Mouse (Mus musculus) spleen, postnatal 10 days (tissue): ENCODE data around the gene Zfp146.
A peak's percentile ranks its signal among the peaks of the same experiment; 100 is the strongest.
"Not testable (repeated sequence)": the region's sequence is repeated elsewhere in the genome, so short reads cannot be mapped to it uniquely, and the experiment has no call there.

Experiments used
- DNase-seq, 2 experiments: peaks; one replicate each; pipeline ENCODE4 v3.0.0; 2021 to 2022; ENCODE audit warnings: low spot score in 2 of 2

Gene Zfp146

DNA sequence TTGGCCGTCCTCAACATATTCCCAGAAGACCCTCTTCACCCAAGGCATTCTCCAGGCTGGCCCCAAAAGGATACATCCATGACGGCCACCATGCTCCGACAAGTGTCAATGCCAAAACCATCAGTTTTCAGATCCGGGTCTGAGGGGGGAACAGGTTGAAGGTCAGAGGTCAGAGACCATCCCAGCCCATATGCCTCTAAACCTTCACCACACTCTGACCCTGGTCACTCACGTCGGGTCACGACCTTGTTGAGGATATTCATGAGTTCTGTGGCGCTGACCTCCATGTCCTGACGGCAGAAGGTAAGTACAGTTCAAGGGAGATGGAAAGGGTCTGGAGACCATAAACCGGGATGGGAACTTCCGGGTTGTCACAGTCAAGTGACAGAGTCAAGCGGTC is 22.5 kb upstream of the Zfp146 start:
- DNase-seq: no peak

DNA sequence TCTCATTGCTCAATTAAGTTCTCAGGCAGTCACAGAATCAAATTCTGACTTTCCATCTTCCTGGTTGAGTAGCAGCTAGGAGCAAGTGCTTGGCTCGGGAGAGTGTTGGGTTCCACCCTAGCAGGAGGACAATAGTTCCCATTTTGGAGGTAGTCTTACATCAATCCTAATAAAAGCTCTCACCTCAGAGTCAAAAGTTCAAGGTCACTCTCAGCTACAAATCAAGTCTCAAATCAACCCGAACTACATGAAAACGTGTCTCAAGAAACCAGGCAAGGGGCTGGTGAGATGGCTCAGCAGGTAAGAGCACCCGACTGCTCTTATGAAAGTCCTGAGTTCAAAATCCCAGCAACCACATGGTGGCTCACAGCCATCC is 19.6 kb upstream of the Zfp146 start:
- DNase-seq: no peak

DNA sequence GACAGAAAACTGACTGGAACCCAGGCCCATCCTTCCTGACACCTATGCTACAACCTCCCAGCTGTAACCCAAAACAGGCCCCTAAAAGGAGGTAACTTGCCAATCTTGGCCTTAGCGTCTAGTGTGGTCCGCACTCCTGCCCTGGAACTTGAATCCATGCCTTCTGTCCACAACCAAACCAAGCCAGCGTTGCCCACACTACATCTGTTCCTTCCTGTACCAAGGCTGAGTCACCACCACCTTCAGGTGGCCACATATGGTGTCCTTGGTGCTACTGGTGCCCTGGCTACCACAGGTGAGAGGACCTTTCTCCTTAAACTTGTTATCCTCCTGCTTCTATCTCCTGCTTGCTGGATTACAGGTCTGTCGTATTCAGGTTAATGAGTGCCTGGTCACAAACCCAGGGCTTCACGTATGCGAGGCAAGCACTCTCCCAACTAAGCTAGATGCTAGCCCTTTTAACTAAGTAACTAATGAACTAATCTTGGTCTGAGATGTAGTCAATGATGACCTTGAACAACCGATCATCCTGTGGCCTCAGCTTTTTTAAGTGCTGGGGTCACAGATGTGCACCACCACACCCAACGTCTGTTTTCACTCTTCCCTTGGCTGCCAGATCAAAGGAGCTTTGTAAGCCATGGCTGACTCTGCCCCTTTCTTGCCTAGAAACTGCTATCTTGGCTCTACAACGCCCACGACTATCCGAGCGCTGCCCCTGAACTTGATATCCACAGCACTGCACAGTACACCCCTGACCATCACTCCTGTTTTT is 19.0 kb upstream of the Zfp146 start:
- no peak for DNase-seq

DNA sequence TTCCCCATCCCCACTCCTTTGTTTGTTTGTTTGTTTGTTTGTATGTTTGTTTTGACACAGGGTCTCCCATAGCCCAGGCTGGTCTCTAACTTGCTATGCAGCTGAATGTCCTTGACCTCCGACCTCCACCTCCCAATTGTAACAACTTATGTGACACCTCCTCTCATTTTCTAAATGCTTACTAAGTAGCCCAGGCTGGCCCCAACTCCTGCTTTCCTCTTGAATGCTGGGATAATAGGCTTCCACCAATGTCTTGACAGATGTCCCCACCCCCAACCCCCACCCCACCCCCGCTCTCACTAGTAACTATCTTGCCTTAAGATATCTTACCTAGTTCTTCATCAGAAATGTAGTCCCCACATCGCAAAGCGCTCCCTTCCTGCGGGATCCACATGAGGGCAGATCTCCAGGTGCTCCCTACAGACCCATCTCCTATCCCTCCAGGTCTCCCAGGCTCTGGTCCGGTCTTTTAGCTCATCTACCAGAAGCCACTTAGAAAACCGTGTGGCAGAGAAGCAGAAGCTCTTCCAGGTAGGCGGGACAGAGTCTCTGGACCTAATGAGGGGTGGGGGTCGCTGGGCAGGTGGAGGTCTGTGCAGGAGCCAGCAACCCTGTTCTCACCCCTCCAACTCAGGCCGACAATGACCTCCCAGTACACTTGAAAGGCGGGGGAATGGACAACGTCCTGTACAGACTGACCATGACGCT is 15.2 kb upstream of the Zfp146 start:
- no peak for DNase-seq

DNA sequence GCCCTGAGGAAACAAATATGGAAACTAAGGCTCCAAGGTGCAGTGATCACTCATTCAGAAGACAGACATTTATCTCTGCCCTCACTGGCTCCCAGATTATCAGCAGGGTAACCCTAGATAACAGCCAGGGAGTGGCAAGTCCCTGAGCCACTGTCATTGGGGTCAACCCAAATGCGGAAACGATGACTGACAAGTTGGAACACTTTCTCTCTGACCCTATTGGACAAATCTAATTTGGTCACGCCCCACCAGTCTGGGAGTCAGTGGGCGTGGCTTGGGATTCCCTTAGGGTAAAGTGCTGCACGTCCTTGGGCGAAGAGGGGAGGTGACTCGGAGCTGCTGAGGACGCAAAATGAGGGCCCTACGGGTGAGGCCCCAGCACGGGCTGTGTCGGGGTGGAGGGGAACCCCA is 14.3 kb upstream of the Zfp146 start, which contains the start of gene Cox7a1:
Gene Cox7a1 (plus strand): TSS at position 266 of the 411 bp plus-strand sequence.
- DNase-seq: peak; percentile 78 to 87

DNA sequence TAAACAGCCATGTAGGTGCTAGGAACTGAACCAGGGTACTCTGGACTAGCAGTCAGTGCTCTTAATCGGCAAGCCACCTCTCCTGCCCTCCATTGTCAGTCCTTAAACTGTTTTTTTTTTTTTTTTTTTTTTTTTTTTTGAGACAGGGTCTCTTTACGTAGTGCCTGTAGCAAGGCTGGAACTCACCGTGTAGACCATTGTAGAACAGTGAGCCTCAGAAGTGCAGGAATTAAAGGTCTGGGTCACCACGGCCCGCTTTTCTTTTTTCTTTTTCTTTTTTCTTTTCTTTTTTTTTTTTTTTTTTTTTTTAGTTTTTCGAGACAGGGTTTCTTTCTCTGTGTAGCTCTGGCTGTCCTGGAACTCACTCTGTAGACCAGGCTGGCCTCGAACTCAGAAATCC is 13.6 kb upstream of the Zfp146 start:
- not testable (repeated sequence) for DNase-seq

DNA sequence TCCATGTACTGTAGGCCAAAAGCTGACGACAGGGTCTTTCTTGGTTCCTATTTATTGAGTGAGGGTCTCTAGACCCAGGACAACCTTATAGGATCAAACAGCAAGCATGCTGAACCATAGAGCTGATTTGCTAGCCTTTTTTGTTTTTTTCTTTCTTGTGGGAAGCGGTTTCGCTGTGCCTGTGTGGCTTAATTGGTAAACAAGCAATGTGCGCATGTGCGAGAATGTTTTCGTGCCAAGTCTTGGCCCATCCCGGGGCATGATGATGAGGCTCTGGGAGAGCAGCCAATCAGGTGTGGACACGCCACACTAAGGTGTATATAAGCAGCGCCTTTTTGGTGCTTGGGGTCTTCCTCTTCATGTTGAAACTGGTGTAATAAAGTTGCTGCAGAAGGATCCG is 12.4 kb upstream of the Zfp146 start:
- DNase-seq: not testable (repeated sequence)

DNA sequence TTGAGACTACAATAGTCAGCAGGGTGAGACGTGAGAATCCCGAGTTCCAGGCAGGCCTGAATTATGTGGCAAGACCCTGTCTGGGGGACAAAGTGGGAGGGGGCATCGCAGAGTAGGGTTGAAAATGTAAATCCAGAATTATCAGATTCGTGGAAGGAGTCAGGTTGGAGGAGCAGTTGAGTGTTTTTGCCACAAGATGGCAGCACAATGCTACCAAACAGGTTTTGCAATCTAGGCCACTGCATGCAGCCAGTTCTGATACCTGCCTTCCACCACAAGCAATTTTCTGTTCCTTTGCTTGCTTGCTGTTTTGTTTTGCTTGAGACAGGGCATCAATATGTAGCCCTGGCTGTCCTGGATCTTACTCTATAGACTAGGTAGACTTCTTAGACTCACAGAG is 11.8 kb upstream of the Zfp146 start:
- peak; percentile 63 to 82 for DNase-seq

DNA sequence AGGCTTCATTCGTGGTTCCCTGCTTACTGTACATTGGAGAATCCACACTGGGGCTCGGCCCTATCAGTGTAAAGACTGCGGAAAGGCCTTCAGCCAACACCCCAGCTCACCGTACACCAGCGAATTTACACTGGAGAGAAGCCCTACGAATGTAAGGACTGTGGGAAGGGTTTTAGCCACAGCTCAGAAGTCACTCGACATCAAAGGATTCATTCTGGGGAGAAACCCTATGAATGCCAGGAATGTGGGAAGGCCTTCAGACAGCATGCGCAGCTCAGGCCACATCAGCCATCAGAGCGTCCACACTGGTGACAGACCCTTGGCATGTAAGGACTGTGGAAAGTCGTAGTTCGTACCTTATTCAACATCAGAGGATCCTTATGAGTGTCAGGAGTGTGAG is 8.7 kb upstream of the Zfp146 start:
- no peak for DNase-seq

DNA sequence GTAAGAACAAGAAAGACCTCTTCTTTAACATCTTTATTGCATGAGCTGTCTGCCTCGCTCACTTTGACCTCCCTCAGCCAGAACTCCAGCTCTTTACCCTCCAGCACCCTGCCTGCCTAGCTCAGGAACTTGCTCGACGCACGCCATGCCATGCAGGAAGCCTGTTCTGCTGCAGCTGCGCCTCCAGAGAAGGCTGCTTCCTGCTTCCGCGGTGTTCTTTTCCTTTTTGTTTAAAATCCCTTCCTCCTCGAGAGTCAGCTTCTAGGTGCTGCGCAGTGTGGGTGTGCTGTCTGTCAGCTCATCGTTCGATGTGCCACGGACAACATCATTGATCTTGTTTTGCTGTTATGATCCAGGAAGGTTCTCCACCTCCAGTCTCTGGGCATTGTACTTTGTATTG is 6.9 kb upstream of the Zfp146 start:
- no peak for DNase-seq

DNA sequence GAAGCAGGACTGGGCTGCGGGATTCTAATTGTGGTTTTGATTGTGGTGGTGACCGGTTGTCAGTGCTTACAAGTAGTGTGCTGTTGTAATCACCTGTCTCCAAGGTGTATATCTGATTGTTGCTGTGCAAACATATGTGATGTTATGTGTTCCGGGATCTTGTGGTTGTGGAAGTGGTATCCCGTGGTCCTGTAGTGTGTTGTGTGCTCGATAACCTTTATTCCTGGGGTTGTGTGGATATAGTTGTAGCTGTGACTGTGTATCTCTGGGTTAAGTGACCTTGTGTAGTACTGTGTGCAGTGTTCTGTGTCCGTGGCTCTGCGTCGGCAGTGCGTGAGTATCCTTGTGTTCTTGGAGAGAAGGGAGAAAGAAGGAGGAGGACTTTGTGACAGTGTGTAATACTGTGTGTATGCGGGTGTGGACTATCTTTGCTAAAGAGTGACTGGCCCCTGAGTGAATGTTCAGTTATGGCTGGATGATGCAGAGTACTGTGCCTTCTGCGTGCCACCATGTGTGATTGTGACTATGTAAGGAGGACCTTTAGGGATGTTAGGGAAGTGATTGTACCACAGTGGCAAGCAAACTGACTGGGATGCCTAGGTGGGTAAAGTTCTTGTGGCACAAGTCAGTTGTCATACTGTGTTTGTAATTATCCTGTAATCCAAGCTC is 867 bp upstream of the Zfp146 start:
- no peak for DNase-seq

DNA sequence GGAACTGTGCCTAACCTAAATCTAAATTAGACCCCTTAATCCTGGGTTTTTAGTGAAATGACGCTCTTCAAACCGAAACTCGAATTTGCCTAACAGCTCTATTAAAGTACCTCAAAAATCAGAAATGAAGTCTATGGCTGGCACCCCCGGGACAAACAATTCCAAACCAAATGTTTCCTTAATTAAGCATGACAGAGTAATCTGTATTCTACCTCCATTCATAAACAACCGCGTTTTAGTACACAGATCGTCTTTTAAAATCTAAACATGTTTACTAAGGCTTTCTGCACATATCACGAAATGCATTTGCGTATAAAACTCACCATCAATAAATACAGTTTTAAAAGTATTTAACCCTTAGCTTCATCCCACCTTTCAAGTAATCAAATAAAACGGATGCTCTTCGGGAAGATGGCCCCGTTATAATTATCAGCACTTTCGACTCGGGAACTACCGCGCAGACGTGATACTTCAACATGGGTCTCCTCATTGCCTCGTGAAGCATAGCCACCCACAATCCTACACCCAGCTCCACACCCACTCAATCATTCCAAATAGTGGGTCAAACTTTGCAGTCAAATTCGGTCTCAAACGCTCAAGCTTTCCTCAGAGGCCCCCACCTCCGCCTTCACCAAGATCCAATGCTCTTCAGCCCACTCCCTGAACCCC is 502 bp downstream of the Zfp146 start:
- DNase-seq: no peak

DNA sequence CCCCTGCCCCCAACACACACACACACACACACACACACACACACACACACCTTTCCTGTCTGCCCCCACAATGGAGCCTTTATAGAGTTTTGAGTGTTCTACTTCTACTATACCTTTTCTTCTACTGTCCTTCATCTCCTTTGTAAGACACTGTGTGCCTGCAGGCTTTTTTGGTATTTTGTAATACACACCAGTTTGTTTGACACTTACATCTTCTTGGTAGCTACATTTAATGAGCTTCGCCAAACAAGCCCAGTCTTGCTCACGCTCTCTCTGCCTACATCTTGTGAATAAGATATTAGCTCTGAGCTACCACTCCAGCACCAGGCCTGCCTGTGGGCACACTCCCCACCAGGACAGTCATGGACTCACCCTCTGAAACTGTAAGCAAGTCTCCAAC is 4.8 kb downstream of the Zfp146 start:
- DNase-seq: no peak

DNA sequence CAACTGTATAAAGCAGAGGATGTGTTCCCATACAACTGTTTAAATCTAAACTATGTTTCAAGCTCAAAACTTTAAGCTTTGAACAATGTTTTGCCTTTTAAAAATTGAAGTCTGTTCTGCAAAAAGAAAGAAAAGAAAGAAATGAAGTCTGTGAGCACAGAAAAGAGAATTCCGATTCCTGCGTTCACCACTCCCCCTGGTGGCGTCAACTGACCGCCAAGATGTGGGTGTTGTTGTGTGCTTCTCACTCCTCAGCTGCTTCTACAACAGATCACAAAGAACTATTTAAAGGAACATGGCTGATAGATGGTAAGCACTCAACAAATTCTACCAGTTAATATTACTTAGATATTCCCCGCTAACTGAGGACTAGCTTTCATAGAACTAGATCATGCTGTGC is 6.4 kb downstream of the Zfp146 start:
- no peak for DNase-seq

DNA sequence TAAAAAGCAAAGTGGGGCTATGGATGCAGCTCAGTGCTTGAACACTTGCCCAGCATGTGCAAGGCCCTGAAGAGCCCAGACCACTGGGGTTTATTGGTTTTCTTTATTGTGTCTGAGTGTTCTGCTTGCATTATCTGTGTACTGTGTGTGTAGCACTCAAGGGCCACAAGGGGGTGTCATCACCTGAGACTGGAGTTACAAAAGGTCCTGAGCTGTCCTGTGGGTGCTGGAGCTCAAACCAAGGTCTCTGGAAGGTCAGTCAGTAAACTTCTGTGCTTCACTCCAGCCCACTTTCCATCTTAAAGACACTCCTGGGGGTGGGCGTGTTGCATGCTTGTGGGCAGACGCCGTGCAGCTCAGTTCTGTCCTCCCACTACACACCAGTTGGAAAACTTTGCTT is 14.0 kb downstream of the Zfp146 start:
- no peak for DNase-seq

DNA sequence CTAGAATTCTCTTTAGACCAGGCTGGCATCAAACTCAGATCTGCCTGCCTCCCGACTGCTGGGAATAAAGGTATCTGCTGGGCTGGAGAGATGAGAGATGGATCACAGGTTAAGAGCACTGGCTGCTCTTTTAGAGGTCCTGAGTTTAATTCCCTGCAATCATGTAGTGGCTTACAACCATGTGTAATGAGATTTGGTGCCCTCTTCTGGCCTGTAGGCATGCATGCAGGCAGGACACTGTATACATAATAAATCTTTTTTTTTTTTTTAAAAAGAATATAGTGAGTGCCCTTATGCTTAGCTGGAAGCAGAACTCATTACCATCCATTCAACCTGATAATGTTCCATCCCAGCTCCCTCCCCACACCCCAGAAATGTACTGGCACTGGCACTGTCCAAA is 15.5 kb downstream of the Zfp146 start:
- no peak for DNase-seq

DNA sequence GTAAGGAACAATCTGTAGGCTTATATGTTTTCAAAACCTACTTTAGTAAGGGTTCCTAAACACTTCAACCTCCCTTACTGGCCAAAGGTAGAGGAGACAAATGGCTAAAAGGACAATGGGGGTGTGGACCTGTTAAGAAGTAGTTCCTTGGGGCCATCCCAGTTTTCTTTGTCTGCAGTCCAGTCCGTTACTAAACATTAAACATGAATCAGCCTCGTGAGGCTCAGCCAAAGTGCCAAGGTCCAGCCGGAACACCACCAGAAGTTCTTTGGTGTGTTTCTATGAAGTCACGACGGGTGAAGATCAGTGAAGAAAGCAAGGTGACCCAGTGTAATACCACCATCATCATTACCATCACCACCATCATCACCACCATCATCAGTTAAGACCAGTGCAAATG is 22.5 kb downstream of the Zfp146 start:
- DNase-seq: no peak

DNA sequence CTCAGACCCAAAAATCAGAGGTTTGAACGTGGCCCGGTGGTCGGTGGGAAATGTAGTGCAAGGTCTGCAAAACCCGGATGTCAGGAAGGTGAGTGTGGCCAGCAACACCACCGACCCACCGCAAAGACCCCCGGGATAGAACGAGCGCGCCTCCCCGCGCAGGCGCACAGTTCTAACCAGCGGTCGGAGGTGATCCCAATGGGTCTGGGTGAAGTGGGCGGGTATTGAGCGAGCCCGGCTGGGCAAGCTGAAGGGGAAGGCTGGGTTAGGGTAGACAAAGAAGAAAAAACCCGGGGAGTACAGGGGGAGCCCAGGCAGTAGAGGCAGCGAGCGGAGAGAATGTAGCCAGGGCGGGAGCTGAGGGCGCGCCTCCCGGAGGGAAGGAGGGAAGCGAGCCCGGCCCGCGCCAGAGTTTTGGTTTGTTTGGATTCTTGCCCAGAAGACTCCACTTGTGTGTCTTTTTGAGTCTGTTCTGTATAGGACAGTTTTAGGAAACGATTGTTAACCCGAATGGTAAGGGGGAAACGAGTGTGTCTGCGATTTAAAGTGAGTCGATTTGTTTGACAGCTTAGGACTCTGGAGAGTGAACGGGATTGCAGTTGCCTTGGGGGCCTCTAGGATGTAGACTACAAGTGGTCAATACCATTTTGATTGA is 25.9 kb downstream of the Zfp146 start:
- peak in 1 of 2 experiments; percentile 52 for DNase-seq

DNA sequence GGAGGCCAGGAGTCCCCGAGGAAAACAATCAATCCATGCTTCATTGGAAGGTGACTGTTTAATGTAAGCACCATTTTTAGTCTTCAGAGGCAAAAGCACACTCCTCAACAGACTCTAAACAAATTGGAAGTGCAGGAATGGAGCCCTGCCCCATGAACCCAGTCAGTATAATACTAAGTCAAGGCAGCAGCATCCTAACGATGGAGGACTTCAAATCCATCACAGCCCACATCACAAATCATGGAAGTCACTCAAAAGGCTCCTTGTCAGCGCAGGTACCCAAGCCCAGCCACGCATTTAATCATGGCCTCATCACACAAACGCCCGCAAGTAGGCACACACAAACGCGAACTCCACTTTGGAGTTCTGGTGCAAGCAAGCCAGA is 26.4 kb downstream of the Zfp146 start:
- DNase-seq: no peak

DNA sequence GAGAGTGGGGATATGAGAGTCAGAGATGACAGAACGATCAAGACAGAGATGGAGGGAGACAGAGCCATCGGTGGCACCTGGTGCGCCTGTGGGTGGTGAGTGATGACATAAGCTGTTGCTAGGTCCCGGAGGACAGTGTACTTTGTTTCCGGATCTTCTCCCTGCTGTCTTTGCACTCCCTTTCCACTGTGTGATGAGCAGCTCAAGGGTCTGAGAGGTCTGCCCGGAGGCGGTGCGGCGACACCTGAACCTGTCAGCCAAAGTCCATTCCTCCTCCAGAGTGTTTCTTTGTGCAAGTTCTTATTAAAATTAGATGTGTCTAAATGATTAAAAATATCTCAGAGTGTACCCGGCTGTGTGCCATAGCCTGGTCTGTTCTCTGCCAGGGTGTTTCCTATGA is 32.7 kb downstream of the Zfp146 start:
- DNase-seq: no peak

DNA sequence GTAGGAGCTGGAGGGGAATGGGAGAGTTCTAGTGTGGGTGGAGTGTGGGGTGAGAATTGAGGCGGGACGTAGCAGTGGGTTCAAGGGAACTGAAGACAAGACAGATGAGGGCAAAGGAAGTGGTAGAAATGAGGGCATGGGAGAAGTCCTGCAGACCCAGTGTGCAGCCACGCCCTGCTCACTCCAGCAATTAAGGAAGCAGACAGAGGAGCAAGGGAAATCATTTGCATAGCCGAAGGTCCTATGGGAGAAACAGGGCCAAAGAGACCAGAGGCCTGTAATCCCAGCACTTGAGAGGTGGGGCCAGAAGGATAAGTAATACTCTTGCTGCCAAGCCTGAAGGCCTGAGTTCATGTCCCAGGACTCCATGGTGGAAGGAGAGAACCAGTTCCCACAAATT is 37.2 kb downstream of the Zfp146 start:
- no peak for DNase-seq

DNA sequence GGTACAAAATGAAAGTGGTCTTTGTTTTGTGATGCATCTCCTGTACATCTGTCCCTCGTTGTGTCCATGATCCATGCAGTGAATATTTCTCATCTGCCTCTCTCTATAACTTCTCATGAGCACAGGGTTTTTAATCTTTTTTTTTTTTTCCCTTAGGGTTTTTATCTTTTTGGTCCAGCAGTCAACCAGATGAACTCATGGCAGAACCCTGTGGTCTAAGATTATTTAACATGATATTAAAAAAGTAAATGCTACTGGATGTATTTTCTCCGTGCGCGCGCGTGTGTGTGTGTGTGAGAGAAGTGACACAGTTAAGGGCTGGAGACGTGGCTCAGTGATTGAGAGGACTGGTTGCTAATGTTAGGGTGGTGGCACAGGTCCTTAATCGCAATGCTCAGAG is 39.6 kb downstream of the Zfp146 start:
- DNase-seq: no peak
